Mouse (Mus musculus) neutrophil, adult 59 days (primary cell): ENCODE data around the gene Defa23. TPM values are rescaled to one million over a fixed set of nuclear protein-coding genes. Genes with fewer than 3 reads are reported as not detected.

ENCODE experiments used
- total RNA-seq, 2 experiments: library from RNA; stranded (reverse); gene quantifications; 1 replicate in 1 of 2; 2 replicates in 1 of 2; pipeline ENCODE4 v1.2.4; 2023

The Defa23 gene
- total RNA-seq = not detected

GRCm38 (mm10) chr8:21054747-21055146 lies at the start of gene Defa23:
Gene Defa23 (plus strand): TSS chr8:21055047.

GRCm38 (mm10) chr8:21025245-21025644 lies 29.6 kb upstream of the Defa23 start, which contains the start of gene Defa21:
Gene Defa21 (plus strand): TSS chr8:21025545.

GRCm38 (mm10) chr8:21064738-21065137 lies 9.9 kb downstream of the Defa23 start, which contains the start of gene Defa35:
Gene Defa35 (plus strand): TSS chr8:21065038.

GRCm38 (mm10) chr8:21084142-21084541 lies 29.3 kb downstream of the Defa23 start, which contains the start of gene Defa25:
Gene Defa25 (plus strand): TSS chr8:21084442.

GRCm38 (mm10) chr8:21095950-21096349 lies 41.1 kb downstream of the Defa23 start, which contains the start of gene Gm14851:
Gene Gm14851 (minus strand): TSS chr8:21096050.

Other genes with a start within 250 kb of the Defa23 start
- gene Defb33, start 162.4 kb upstream of the Defa23 start, total RNA-seq = not detected
- gene Gm15056, start 152.4 kb upstream of the Defa23 start, total RNA-seq = not detected
- gene Gm6040, start 133.0 kb upstream of the Defa23 start, total RNA-seq = not detected
- not detected for gene AY761185, start 110.3 kb upstream of the Defa23 start, total RNA-seq
- not detected for gene Defa21, start 29.5 kb upstream of the Defa23 start, total RNA-seq
- gene Defa35, start 10.0 kb downstream of the Defa23 start, total RNA-seq = not detected
- gene Defa25, start 29.4 kb downstream of the Defa23 start, total RNA-seq = not detected
- gene Gm14851, start 41.0 kb downstream of the Defa23 start, total RNA-seq = not detected
- gene Defa30, start 79.6 kb downstream of the Defa23 start, total RNA-seq = not detected
- not detected for gene Defa22, start 107.2 kb downstream of the Defa23 start, total RNA-seq
- not detected for gene Defa31, start 136.6 kb downstream of the Defa23 start, total RNA-seq
- gene Gm15293, start 146.5 kb downstream of the Defa23 start, total RNA-seq = not detected
- gene Gm15292, start 194.7 kb downstream of the Defa23 start, total RNA-seq = not detected